Mouse (Mus musculus): Measurements from ENCODE around the gene Rai1.

GRCm38 (mm10) chr11:60176182-60176974 lies 71.6 kb downstream of the Rai1 start:
- TF ChIP-seq POLR2A (IDR thresholded peaks at IDR 0.05; ENCODE audit: control insufficient read depth, extremely low read depth, insufficient read depth, low read length, poor library complexity) (0 out of 2 replicates have a peak, but pooled peaks have one; percentile 7), CTCF (IDR thresholded peaks at IDR 0.05; ENCODE audit: borderline replicate concordance, control insufficient read depth, extremely low read depth, insufficient read depth, low read length, poor library complexity) (no peak)

Measured in thymus, adult 2 months (tissue).